Mouse (Mus musculus) heart, embryonic 16.5 days (tissue): ENCODE results near the gene Mgat4a. TPM values are rescaled to one million over a fixed set of nuclear protein-coding genes. Genes with fewer than 3 reads are reported as not detected.
A peak's percentile ranks its signal among the peaks of the same experiment; 100 is the strongest.
"Not testable (repeated sequence)": the region's sequence is repeated elsewhere in the genome, so short reads cannot be mapped to it uniquely, and the experiment has no call there.

Experiments used
- ATAC-seq: fragments of 200-750 bp; cut with Nextera tagmentation; replicated peaks from 2 replicates; pipeline ENCODE4 v1.8.0; 2017; ENCODE audit warnings: moderate number of reproducible peaks; ENCODE audit not compliant: insufficient read depth, low FRiP score; ENCODE audit errors: extremely low read depth
- H3K27ac ChIP-seq: fragments of 300-500 bp; sonication (generic); 2 replicates; pipeline ENCODE4 v1.5.1; 2014; ENCODE audit warnings: mild to moderate bottlenecking, low read length, control low read depth, moderate library complexity
- H3K27me3 ChIP-seq: fragments of 300-500 bp; sonication (generic); 2 replicates; pipeline ENCODE4 v1.6.1; 2014; ENCODE audit warnings: low read length, mixed read lengths; ENCODE audit not compliant: control insufficient read depth, insufficient read depth
- H3K36me3 ChIP-seq: fragments of 300-500 bp; sonication (generic); 2 replicates; pipeline ENCODE4 v1.6.1; 2014; ENCODE audit not compliant: control insufficient read depth, insufficient read depth
- H3K4me1 ChIP-seq: fragments of 300-500 bp; sonication (generic); 2 replicates; pipeline ENCODE4 v1.6.1; 2014; ENCODE audit warnings: low read length, mixed read lengths; ENCODE audit not compliant: control insufficient read depth, insufficient read depth
- H3K4me2 ChIP-seq: fragments of 300-500 bp; sonication (generic); 2 replicates; pipeline ENCODE4 v1.6.1; 2014; ENCODE audit warnings: low read depth, mild to moderate bottlenecking, control low read depth, low read length
- H3K4me3 ChIP-seq: fragments of 300-500 bp; sonication (generic); 2 replicates; pipeline ENCODE4 v1.5.1; 2014; ENCODE audit warnings: mild to moderate bottlenecking, control low read depth, low read length
- H3K9ac ChIP-seq: fragments of 300-500 bp; sonication (generic); 2 replicates; pipeline ENCODE4 v1.6.1; 2014; ENCODE audit warnings: low read length, control low read depth
- H3K9me3 ChIP-seq: fragments of 300-500 bp; sonication (generic); replicated peaks from 2 replicates; pipeline ENCODE4 v1.6.1; 2016; ENCODE audit warnings: low read length; ENCODE audit not compliant: control insufficient read depth
- WGBS: fragments of 180-500 bp; shearing (Covaris S2); extraction: QIAGEN DNeasy Blood & Tissue Kit; methylation state at CpG from one replicate; pipeline ENCODE4 v1.1.7; 2014; 5-methylcytosine and 5-hydroxymethylcytosine counted together
- polyA plus RNA-seq: library from polyadenylated mRNA; unstranded; fragments of >200 nt; fragmentation: Nextera tagmentation; extraction: Ambion mirVana; gene quantifications from 2 replicates; pipeline ENCODE4 v1.2.1, GENCODE M21; 2015

Mgat4a gene
- polyA plus RNA-seq, 1 experiment from 2014 or later = 5.0 TPM

DNA sequence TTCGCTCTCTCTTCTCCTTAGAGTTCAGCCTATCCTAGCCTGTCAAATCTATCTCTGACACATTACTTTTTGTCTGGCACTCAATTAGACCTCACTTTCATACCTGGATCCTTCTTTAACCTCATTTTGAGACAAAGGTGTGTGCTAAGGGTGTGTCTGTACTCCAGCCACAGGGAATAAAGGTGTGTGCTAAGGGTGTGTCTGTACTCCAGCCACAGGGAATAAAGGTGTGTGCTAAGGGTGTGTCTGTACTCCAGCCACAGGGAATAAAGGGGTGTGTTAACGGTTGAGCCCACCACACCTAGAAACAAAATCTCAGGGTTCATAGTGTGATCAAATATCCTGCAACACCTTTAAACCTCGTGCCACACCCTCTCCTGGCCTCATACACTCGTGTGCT, 16.7 kb downstream of the Mgat4a start:
- not testable (repeated sequence) for H3K4me3 ChIP-seq, H3K27me3 ChIP-seq, H3K4me1 ChIP-seq, H3K36me3 ChIP-seq, H3K9me3 ChIP-seq, ATAC-seq, H3K9ac ChIP-seq, H3K4me2 ChIP-seq, H3K27ac ChIP-seq
- WGBS = 80% methylated on average over 4 of the region's 4 CpGs

DNA sequence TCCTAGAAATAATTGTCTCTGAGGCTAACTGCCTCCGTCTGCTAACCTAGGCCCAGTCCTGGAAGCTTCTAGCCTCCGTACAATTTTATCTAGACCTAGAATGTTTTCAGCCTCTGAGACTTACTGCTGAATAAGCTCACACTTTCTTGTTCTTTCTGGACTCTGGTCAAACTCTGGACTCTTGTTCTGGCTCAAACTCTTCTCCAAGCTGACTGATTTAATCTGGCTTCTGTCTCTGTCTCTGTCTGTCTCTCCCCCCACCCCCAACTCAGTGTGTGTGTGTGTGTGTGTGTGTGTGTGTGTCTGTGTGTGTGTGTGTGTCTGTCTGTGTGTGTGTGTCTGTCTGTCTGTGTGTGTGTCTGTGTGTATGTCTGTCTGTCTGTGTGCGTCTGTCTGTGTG, 17.3 kb downstream of the Mgat4a start:
- not testable (repeated sequence) for ATAC-seq, H3K9ac ChIP-seq

DNA sequence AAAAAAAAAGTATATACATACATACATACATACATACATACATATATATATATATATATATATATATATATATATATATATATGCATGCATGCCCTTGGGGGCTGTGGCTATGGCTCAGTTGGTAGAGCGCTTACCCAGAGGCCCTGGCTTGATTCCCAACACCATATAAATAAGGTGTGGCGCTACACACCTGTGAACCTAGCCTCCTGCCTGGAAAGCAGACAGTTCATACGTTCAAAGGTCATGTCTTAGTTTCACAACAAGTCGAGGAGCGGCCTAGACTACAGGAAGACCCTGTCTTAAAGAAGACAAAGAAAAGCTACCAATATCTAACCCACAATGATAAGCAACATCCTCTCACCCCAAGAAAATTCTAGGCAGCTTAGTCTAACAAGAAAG, 18.7 kb downstream of the Mgat4a start:
- Histone ChIP-seq H3K27me3 (no peaks in the 10 kb centered on the region), H3K4me1 (peaks cover 9% of the 10 kb centered on the region), H3K9ac (no peak overlapping the region), H3K4me3 (no peak overlapping the region), H3K36me3 (no peaks in the 10 kb centered on the region), H3K4me2 (no peak overlapping the region), H3K27ac (no peak overlapping the region), H3K9me3 (peaks cover 3% of the 10 kb centered on the region; the same call in 1 of the 2 replicates)
- WGBS = 76% methylated on average over 5 of the region's 5 CpGs
- ATAC-seq = no peak

More for the DNA sequence above, 17.3 kb downstream of the Mgat4a start:
- H3K4me3 ChIP-seq, H3K27ac ChIP-seq, H3K36me3 ChIP-seq, H3K9me3 ChIP-seq, H3K4me2 ChIP-seq, H3K27me3 ChIP-seq, H3K4me1 ChIP-seq: not testable (repeated sequence)
- 80% methylated on average over 3 of the region's 3 CpGs for WGBS

DNA sequence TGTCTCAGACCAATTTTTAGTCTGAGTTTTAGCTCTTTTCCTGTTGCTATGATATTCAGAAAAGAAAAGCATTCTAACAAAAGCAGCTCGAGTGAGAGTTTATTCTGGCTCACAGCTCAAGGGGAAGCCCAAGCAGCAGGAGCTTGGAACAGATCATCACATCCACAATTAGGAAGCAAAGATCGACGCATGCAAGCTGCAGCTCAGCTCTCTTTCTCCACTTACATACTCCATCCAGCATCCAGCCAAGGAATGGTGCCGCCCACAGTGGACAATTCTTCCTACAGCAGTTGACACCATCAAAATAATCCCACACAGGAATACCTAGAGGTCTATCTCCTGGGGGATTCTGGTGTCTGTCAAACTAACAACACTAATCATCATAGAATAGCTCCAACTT, 22.0 kb downstream of the Mgat4a start:
- peaks cover 9% of the 10 kb centered on the region for H3K4me1 ChIP-seq
- peaks cover 3% of the 10 kb centered on the region; the same call in 1 of the 2 replicates for H3K9me3 ChIP-seq
- no peaks in the 10 kb centered on the region for H3K36me3 ChIP-seq
- no peak overlapping the region for H3K4me3 ChIP-seq
- H3K27me3 ChIP-seq = no peaks in the 10 kb centered on the region
- H3K9ac ChIP-seq = no peak overlapping the region
- no peak for ATAC-seq
- H3K27ac ChIP-seq = no peak overlapping the region
- WGBS = 83% methylated on average over 4 of the region's 4 CpGs
- no peak overlapping the region for H3K4me2 ChIP-seq

DNA sequence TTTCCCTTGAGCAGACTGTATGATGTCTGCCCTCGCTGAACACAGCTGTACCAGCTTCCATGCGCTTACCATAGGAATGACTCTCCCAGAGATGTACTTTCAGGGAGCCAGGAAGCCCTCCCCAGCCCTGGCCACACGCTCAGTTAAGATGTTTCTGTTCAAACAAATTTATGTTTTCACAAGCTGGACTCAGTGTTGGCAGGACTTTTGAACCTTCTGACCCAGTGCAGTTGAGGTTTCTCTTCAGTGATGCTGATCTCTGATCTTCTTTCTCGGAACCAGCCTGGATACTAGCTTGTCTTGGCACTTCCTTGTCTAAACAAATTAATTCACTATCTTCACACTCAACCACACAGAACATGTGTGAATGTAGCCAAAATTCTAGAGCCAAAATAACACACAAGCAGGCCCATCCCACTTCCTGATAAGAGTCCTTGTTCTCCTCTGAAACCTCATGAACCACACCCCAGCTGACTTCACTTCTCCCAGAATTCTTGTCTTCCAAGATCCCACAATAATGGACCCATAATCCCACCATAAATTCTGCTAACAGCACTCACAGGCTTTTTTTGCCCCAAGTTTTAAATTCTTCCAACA, 22.6 kb downstream of the Mgat4a start:
- Histone ChIP-seq H3K27me3 (no peaks in the 10 kb centered on the region), H3K9me3 (peaks cover 3% of the 10 kb centered on the region; the same call in 1 of the 2 replicates), H3K36me3 (no peaks in the 10 kb centered on the region), H3K9ac (no peak overlapping the region), H3K4me1 (peaks cover 11% of the 10 kb centered on the region), H3K4me3 (no peak overlapping the region), H3K27ac (peak overlapping the region; percentile 15; the same call in 1 of the 2 replicates), H3K4me2 (no peak overlapping the region)
- ATAC-seq = no peak
- WGBS = 53% methylated on average over 4 of the region's 4 CpGs

DNA sequence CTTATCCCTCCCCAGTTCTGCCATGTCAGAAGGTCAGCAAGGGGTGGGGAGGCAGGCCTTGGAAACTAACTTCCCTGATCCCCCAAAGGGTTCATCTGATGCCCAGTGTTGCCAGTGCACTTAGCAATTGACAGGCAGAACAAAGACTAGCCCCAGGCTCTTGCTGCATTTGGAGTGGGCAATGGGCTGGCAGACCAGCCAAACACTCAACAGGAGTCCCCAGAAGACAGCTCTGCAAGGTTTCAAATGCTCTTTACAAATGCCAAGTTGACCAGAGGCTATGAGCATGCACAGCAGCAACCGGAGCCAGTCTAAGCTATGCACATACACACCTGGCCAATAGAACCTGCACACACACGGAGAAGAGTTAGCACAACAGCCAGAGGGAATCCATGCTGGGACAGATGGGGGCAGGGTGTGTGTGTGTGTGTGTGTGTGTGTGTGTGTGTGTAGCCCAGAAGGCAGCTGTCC, 27.8 kb downstream of the Mgat4a start:
- Histone ChIP-seq H3K4me2 (no peak overlapping the region), H3K36me3 (no peaks in the 10 kb centered on the region), H3K9ac (peak overlapping the region; percentile 36; the same call in 1 of the 2 replicates), H3K27ac (peak overlapping the region; percentile 87), H3K4me1 (peaks cover 27% of the 10 kb centered on the region), H3K4me3 (no peak overlapping the region), H3K27me3 (no peaks in the 10 kb centered on the region), H3K9me3 (no peaks in the 10 kb centered on the region)
- ATAC-seq = no peak
- WGBS = 78% methylated on average over 2 of the region's 2 CpGs

DNA sequence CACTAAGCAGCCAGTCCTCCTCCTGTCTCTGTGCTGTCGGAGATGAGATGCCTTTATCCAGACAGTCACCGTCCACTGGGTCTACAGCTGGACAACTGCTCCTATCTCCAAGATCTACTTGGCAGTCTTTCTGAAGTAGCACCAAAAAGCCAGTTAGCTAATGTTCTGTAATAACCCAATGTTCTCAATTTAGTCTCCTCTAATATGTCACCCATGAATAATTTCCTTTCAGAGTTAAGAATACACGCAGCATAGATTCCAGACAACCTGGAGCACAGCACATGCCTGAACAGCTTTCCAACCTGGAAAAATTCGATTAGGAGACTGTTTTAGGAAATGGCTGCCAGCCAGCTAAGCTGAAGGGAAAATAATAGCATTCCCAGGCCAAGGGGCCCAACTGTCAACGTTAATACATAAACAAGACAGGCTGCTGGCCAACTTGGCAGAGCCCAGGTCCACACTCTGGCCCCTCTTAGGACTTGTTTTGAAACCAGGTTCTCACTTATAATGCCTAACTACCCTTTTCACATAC, 28.6 kb downstream of the Mgat4a start:
- Histone ChIP-seq H3K9me3 (no peaks in the 10 kb centered on the region), H3K4me3 (no peak overlapping the region), H3K27me3 (no peaks in the 10 kb centered on the region), H3K4me1 (peaks cover 26% of the 10 kb centered on the region), H3K27ac (peak overlapping the region; percentile 87), H3K9ac (peak overlapping the region; percentile 36), H3K4me2 (peak overlapping the region; percentile 27; the same call in 1 of the 2 replicates), H3K36me3 (no peaks in the 10 kb centered on the region)
- peak; percentile 55; the same call in 1 of the 2 replicates for ATAC-seq
- WGBS = 11% methylated on average over 5 of the region's 5 CpGs

DNA sequence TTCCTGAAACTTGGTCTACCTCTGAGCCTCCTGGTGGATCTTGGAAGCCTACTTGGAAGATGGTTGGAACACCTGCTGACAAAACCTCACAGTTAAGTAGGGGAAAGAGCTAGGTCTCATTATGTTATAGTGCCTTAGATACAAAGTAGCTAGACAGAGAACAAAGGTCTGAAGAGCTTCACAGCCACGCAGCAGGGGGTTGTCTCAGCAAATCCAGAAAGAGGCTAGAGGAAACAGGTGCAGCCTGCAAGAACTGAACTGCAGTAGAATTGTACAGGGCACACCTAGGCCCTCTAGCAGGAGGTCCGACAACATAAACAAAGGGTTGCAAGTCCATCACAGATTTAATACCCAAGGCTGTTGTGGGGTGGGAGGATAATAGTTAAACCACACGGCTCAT, 30.6 kb downstream of the Mgat4a start:
- H3K9ac ChIP-seq = no peak overlapping the region
- no peak for ATAC-seq
- no peak overlapping the region for H3K4me3 ChIP-seq
- 85% methylated on average over 3 of the region's 3 CpGs for WGBS
- 0 out of 2 replicates have a peak overlapping the region, but pooled peaks have one; percentile 24 for H3K27ac ChIP-seq
- H3K27me3 ChIP-seq = no peaks in the 10 kb centered on the region
- H3K4me1 ChIP-seq = peaks cover 26% of the 10 kb centered on the region
- H3K9me3 ChIP-seq = peaks cover 8% of the 10 kb centered on the region
- H3K36me3 ChIP-seq = no peaks in the 10 kb centered on the region
- no peak overlapping the region for H3K4me2 ChIP-seq

DNA sequence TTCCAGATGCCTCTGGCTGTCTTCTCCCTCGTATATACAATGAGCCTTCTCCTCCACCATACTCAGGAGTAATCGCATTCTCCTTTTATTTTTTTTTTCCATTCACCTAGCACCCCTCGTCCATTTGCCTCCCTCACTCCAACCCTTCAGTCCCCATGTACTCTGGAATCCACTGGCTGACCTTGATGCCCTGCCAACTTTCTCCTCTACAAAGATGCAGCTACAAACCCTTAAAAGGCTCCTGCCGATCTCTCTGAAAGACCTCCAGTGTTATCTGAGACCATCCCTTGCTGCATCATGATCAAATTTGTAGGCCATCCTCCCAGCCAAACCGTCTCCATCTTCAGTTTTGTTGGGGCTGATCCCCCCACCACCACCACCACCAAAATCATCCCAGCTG, 31.4 kb downstream of the Mgat4a start:
- 66% methylated on average over 5 of the region's 5 CpGs for WGBS
- peaks cover 26% of the 10 kb centered on the region for H3K4me1 ChIP-seq

More for the DNA sequence above, 31.4 kb downstream of the Mgat4a start:
- no peak for ATAC-seq
- Histone ChIP-seq H3K4me3 (no peak overlapping the region), H3K9ac (no peak overlapping the region), H3K4me2 (no peak overlapping the region), H3K27me3 (no peaks in the 10 kb centered on the region), H3K9me3 (peaks cover 8% of the 10 kb centered on the region), H3K27ac (no peak overlapping the region), H3K36me3 (no peaks in the 10 kb centered on the region)
